Mouse (Mus musculus): ENCODE measurements at regions not wholly inside any gene's neighbourhood (a gene's known extent, or its start where the extent isn't known, plus 50 kb on each side); places are given as distances from the start of the nearest gene placed in this dataset.

DNA sequence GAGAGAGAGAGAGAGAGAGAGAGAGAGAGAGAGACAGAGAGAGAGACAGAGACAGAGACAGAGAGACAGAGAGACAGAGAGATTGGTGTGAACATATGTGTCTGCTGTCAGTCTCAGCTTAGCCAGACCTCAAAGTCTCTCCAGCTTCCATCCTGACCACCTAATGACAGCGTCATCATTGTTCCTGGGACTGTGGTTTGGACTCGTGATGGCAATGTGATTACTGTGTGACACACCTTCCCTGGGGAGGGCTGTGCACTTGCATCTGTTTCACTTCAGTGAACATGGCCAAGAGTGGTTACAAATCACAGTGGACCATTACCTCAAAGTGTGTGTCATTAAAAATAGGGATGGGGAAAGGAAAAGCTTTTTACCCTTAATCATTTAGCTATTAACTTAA, 477.2 kb upstream of the Gm9747 start:
- WGBS, result 27% methylated on average over 2 of the region's 2 CpGs
- H3K4me1 ChIP-seq (ENCODE audit: control insufficient read depth, insufficient read depth, low read length), result no peaks in the 10 kb centered on the region
- DNase-seq, result no peak
- H3K27me3 ChIP-seq (ENCODE audit: control insufficient read depth, insufficient read depth, low read length), result no peaks in the 10 kb centered on the region
- TF ChIP-seq POLR2A (IDR thresholded peaks at IDR 0.05; ENCODE audit: borderline replicate concordance, insufficient read depth, low read length) (no peak), CTCF (IDR thresholded peaks at IDR 0.05; ENCODE audit: borderline replicate concordance, insufficient read depth, low read depth, low read length) (no peak)
- no peak overlapping the region for H3K4me3 ChIP-seq (replicated peaks; ENCODE audit: insufficient read depth, low read depth, low read length)
- H3K27ac ChIP-seq (ENCODE audit: insufficient read depth, low read length), result no peak overlapping the region

- H3K27me3 ChIP-seq (ENCODE audit: control insufficient read depth, insufficient read depth, low read length), result no peaks in the 10 kb centered on the region
- no peak overlapping the region for H3K27ac ChIP-seq (ENCODE audit: insufficient read depth, low read length)
- no peak overlapping the region for H3K4me3 ChIP-seq (replicated peaks; ENCODE audit: insufficient read depth, low read depth, low read length)
- WGBS, result 88% methylated on average over 2 of the region's 2 CpGs
- H3K4me1 ChIP-seq (ENCODE audit: control insufficient read depth, insufficient read depth, low read length), result no peaks in the 10 kb centered on the region
- DNase-seq, result no peak
- TF ChIP-seq POLR2A (IDR thresholded peaks at IDR 0.05; ENCODE audit: borderline replicate concordance, insufficient read depth, low read length) (no peak), CTCF (IDR thresholded peaks at IDR 0.05; ENCODE audit: borderline replicate concordance, insufficient read depth, low read depth, low read length) (no peak)
These were observed 473.0 kb upstream of the Gm9747 start for GRCm38 (mm10) chr1:81759919-81760318.

- WGBS, result 37% methylated on average over 3 of the region's 3 CpGs
- H3K4me3 ChIP-seq (replicated peaks; ENCODE audit: insufficient read depth, low read depth, low read length), result no peak overlapping the region
- TF ChIP-seq POLR2A (IDR thresholded peaks at IDR 0.05; ENCODE audit: borderline replicate concordance, insufficient read depth, low read length) (no peak), CTCF (IDR thresholded peaks at IDR 0.05; ENCODE audit: borderline replicate concordance, insufficient read depth, low read depth, low read length) (no peak)
These were observed 461.2 kb upstream of the Gm9747 start for GRCm38 (mm10) chr1:81771704-81772103.

GRCm38 (mm10) chr1:81780583-81780982, 452.3 kb upstream of the Gm9747 start:
- Histone ChIP-seq H3K27me3 (ENCODE audit: control insufficient read depth, insufficient read depth, low read length) (no peaks in the 10 kb centered on the region), H3K4me3 (replicated peaks; ENCODE audit: insufficient read depth, low read depth, low read length) (no peak overlapping the region), H3K27ac (ENCODE audit: insufficient read depth, low read length) (no peak overlapping the region), H3K4me1 (ENCODE audit: control insufficient read depth, insufficient read depth, low read length) (no peaks in the 10 kb centered on the region)
- no peak for DNase-seq
- no peak for TF ChIP-seq CTCF (IDR thresholded peaks at IDR 0.05; ENCODE audit: borderline replicate concordance, insufficient read depth, low read depth, low read length)
- TF ChIP-seq POLR2A (IDR thresholded peaks at IDR 0.05; ENCODE audit: borderline replicate concordance, insufficient read depth, low read length), result no peak

More at GRCm38 (mm10) chr1:81771704-81772103, 461.2 kb upstream of the Gm9747 start:
- DNase-seq, result no peak
- no peaks in the 10 kb centered on the region for H3K27me3 ChIP-seq (ENCODE audit: control insufficient read depth, insufficient read depth, low read length)
- H3K4me1 ChIP-seq (ENCODE audit: control insufficient read depth, insufficient read depth, low read length), result no peaks in the 10 kb centered on the region
- H3K27ac ChIP-seq (ENCODE audit: insufficient read depth, low read length), result no peak overlapping the region

GRCm38 (mm10) chr1:81784305-81784704, 448.6 kb upstream of the Gm9747 start:
- 55% methylated on average over 1 of the region's 1 CpGs for WGBS
- Histone ChIP-seq H3K27me3 (ENCODE audit: control insufficient read depth, insufficient read depth, low read length) (no peaks in the 10 kb centered on the region), H3K4me1 (ENCODE audit: control insufficient read depth, insufficient read depth, low read length) (no peaks in the 10 kb centered on the region), H3K27ac (ENCODE audit: insufficient read depth, low read length) (no peak overlapping the region), H3K4me3 (replicated peaks; ENCODE audit: insufficient read depth, low read depth, low read length) (no peak overlapping the region)
- TF ChIP-seq POLR2A (IDR thresholded peaks at IDR 0.05; ENCODE audit: borderline replicate concordance, insufficient read depth, low read length) (no peak), CTCF (IDR thresholded peaks at IDR 0.05; ENCODE audit: borderline replicate concordance, insufficient read depth, low read depth, low read length) (no peak)
- no peak for DNase-seq

DNA sequence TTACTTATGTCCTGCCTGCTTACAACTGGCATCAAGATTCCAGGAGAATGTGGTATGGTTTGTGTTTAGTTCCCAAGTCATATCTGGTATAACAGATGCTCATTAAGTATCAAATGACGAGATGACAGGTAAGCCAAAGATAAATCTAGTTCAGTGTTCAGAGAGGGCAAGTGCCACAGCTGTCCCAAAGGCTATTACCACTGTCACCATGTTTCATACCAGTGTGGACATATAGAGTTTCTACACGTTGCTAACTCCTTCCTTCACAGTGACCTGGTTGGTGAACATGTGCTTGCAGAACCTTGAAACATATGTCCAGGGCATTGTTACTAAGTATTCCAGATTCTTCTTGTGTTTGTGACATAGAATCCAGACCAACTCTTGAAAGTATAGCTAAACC, 438.1 kb upstream of the Gm9747 start:
- Histone ChIP-seq H3K4me1 (ENCODE audit: control insufficient read depth, insufficient read depth, low read length) (no peaks in the 10 kb centered on the region), H3K27me3 (ENCODE audit: control insufficient read depth, insufficient read depth, low read length) (no peaks in the 10 kb centered on the region), H3K4me3 (replicated peaks; ENCODE audit: insufficient read depth, low read depth, low read length) (no peak overlapping the region), H3K27ac (ENCODE audit: insufficient read depth, low read length) (no peak overlapping the region)
- no peak for DNase-seq
- TF ChIP-seq CTCF (IDR thresholded peaks at IDR 0.05; ENCODE audit: borderline replicate concordance, insufficient read depth, low read depth, low read length) (no peak), POLR2A (IDR thresholded peaks at IDR 0.05; ENCODE audit: borderline replicate concordance, insufficient read depth, low read length) (no peak)
- WGBS, result 70% methylated on average over 2 of the region's 2 CpGs

GRCm38 (mm10) chr1:81795399-81795798, 437.5 kb upstream of the Gm9747 start:
- 22% methylated on average over 1 of the region's 1 CpGs for WGBS
- DNase-seq, result no peak
- H3K27ac ChIP-seq (ENCODE audit: insufficient read depth, low read length), result no peak overlapping the region
- no peaks in the 10 kb centered on the region for H3K27me3 ChIP-seq (ENCODE audit: control insufficient read depth, insufficient read depth, low read length)
- H3K4me1 ChIP-seq (ENCODE audit: control insufficient read depth, insufficient read depth, low read length), result no peaks in the 10 kb centered on the region
- H3K4me3 ChIP-seq (replicated peaks; ENCODE audit: insufficient read depth, low read depth, low read length), result no peak overlapping the region
- TF ChIP-seq CTCF (IDR thresholded peaks at IDR 0.05; ENCODE audit: borderline replicate concordance, insufficient read depth, low read depth, low read length) (no peak), POLR2A (IDR thresholded peaks at IDR 0.05; ENCODE audit: borderline replicate concordance, insufficient read depth, low read length) (no peak)

DNA sequence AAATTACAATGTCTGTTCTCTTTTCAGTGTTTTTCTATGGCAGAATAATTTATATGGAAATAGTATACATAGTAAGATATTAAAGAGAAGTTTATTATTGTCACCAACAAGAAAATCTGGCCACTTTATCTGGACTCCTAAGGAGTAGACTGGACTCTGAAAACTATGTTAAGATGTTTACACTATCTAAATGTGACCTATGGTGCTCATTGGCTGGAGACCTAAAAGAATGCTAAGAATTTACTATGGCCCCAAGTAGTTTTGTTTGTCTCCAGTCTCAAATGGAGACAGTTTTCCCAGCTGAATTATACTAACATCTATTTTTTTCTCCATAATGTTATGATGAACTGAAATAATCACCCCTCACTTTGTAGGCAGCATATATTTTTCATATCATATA, 421.3 kb upstream of the Gm9747 start:
- no peak for DNase-seq
- TF ChIP-seq CTCF (IDR thresholded peaks at IDR 0.05; ENCODE audit: borderline replicate concordance, insufficient read depth, low read depth, low read length), result no peak
- no peak for TF ChIP-seq POLR2A (IDR thresholded peaks at IDR 0.05; ENCODE audit: borderline replicate concordance, insufficient read depth, low read length)
- Histone ChIP-seq H3K4me3 (replicated peaks; ENCODE audit: insufficient read depth, low read depth, low read length) (no peak overlapping the region), H3K27me3 (ENCODE audit: control insufficient read depth, insufficient read depth, low read length) (no peaks in the 10 kb centered on the region), H3K4me1 (ENCODE audit: control insufficient read depth, insufficient read depth, low read length) (no peaks in the 10 kb centered on the region), H3K27ac (ENCODE audit: insufficient read depth, low read length) (no peak overlapping the region)
